Mouse (Mus musculus) left cerebral cortex, adult 9 months (tissue): ENCODE data around the gene Heatr6.

Source experiments
- DNase-seq, 2 experiments: peaks; one replicate each; pipeline ENCODE4 v3.0.0; 2022; ENCODE audit warnings: low spot score in 2 of 2

Gene Heatr6

GRCm38 (mm10) chr11:83802166-83802565 is 48.7 kb downstream of the Heatr6 start:
- no peak for DNase-seq

- DNase-seq, result no peak
Measured at GRCm38 (mm10) chr11:83802581-83802980, 49.1 kb downstream of the Heatr6 start.

DNA sequence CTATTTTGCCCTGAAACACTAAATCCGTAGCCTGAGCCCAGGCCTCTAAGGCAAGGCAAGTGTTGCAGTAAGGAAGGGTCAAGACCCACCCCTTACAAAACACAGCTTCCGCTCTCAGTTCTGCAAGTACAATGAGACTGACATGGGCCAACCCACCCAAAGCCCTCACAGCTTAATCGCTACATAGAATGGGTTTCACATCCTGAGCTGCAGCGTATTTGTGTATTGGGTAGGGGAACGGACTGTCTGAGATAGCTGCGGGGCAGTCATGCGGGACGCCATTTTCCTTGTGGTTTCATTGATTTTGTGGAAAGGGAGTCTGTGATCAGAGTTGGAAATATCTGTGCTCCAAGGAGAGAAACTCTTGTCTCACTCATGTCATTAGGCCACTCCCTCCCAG is 56.9 kb downstream of the Heatr6 start:
- DNase-seq, result no peak

DNA sequence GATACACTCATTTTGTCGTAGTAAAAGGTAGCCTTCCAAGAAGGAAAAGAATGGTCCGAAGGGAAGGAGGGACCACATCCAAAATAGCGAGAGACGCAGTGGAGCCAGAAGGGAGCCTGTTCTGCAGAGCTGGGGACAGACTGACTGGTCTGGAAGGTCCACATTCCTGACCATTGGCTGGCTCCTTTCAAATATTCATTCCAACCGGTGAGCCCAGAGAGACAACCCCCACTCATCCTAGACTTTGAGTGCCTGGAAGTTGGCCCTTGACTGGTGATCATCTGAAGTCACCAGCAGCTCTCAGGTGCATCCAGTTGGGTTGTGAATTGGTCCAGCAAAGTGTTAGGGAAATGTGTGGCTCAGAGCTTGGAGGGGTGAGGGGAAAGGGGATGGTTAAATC is 61.7 kb downstream of the Heatr6 start:
- no peak for DNase-seq

GRCm38 (mm10) chr11:83815628-83816027 is 62.1 kb downstream of the Heatr6 start:
- peak in 1 of 2 experiments; percentile 61 for DNase-seq

DNA sequence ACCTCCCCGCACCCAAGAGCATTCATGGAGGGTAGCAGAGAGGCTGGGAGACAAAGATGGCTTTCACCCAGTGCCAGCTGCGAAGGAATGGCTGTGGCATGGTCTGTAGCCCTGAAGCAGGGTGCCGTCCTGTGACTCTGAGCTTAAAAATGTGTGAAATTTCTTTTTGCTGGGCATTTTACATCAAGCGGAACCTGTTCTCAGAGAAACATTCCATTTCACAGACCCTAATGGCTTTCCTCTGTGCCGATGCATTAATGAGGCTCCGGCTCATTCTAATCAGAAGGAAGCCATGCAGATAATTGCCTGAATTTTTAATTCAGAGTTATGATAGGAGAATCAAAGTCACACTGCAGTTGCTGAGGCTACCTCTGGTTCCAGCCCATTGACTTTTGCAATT is 63.6 kb downstream of the Heatr6 start:
- DNase-seq, result no peak

- DNase-seq, result no peak
Measured at GRCm38 (mm10) chr11:83817994-83818393, 64.5 kb downstream of the Heatr6 start.

- no peak for DNase-seq
Measured at GRCm38 (mm10) chr11:83818591-83819127, 65.2 kb downstream of the Heatr6 start.

GRCm38 (mm10) chr11:83819806-83820483 is 66.4 kb downstream of the Heatr6 start:
- DNase-seq, result no peak

GRCm38 (mm10) chr11:83826142-83826541 is 72.6 kb downstream of the Heatr6 start:
- DNase-seq, result no peak

DNA sequence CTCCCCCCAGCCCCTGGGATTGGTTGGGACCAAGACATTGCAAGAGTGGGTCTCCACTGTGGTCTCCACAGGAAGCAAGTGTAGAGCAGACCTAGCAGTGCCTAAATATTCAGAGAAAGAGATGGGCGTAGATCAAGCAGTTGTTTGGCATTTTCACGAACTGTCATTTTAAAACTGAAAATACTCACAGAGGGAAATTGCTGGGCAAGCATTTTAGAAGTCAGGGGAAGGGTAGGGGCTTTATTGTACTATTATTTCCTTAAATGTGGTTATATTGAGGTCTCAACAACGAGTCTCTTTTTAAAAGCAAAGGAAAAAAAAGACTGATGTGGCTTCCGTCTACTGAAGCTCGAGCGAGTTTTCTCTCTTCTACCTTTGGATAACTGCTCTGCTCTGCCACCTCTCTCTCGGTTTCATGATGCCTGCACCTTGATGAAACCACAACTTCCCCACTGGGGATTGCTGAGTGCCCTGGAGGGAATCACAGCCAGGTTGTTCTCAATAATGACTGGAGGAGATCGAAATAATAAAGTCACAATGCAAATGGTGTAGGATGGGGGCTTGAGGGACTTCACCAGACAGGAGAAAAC is 75.2 kb downstream of the Heatr6 start:
- no peak for DNase-seq

- no peak for DNase-seq
Measured at GRCm38 (mm10) chr11:83832389-83832788, 78.9 kb downstream of the Heatr6 start.
